Mouse (Mus musculus) limb, embryonic 11.5 days (tissue): Measurements from ENCODE around the gene Sppl3. TPM values are rescaled to one million over a fixed set of nuclear protein-coding genes. Genes with fewer than 3 reads are reported as not detected.

Experiments used
- ATAC-seq: fragments of 200-750 bp; cut with Nextera tagmentation; 2 replicates; pipeline ENCODE4 v1.8.0; 2017; ENCODE audit warnings: low read depth; ENCODE audit not compliant: insufficient number of reproducible peaks, low FRiP score, low TSS enrichment
- DNase-seq: peaks from one replicate; pipeline ENCODE4 v3.0.0-alpha.2; 2015; ENCODE audit warnings: low spot score
- H3K27ac ChIP-seq: fragments of 300-500 bp; sonication (generic); replicated peaks from 2 replicates; pipeline ENCODE4 v1.5.1; 2014; ENCODE audit warnings: low read depth, mild to moderate bottlenecking, low read length
- H3K27me3 ChIP-seq: fragments of 300-500 bp; sonication (generic); 2 replicates; pipeline ENCODE4 v1.6.1; 2014; ENCODE audit warnings: mild to moderate bottlenecking, low read length, mixed read lengths; ENCODE audit not compliant: control insufficient read depth, insufficient read depth
- H3K36me3 ChIP-seq: fragments of 300-500 bp; sonication (generic); 2 replicates; pipeline ENCODE4 v1.6.1; 2014; ENCODE audit warnings: mild to moderate bottlenecking, low read length, moderate library complexity, mixed read lengths; ENCODE audit not compliant: control insufficient read depth, insufficient read depth
- H3K4me1 ChIP-seq: fragments of 300-500 bp; sonication (generic); 2 replicates; pipeline ENCODE4 v1.6.1; 2014; ENCODE audit warnings: low read length, mixed read lengths; ENCODE audit not compliant: control insufficient read depth, insufficient read depth
- H3K4me2 ChIP-seq: fragments of 300-500 bp; sonication (generic); 2 replicates; pipeline ENCODE4 v1.6.1; 2014; ENCODE audit warnings: low read depth, mild to moderate bottlenecking, moderate library complexity; ENCODE audit not compliant: severe bottlenecking
- H3K4me3 ChIP-seq: fragments of 300-500 bp; sonication (generic); 2 replicates; pipeline ENCODE4 v1.5.1; 2014; ENCODE audit warnings: low read depth, low read length
- H3K9ac ChIP-seq: fragments of 300-500 bp; sonication (generic); 2 replicates; pipeline ENCODE4 v1.6.1; 2014; ENCODE audit warnings: mild to moderate bottlenecking, low read length
- H3K9me3 ChIP-seq: fragments of 300-500 bp; sonication (generic); 2 replicates; pipeline ENCODE4 v1.6.1; 2016; ENCODE audit warnings: low read length; ENCODE audit not compliant: control insufficient read depth
- WGBS: fragments of 180-500 bp; shearing (Covaris S2); extraction: QIAGEN DNeasy Blood & Tissue Kit; methylation state at CpG from one replicate; pipeline ENCODE4 v1.1.7; 2014; 5-methylcytosine and 5-hydroxymethylcytosine counted together
- polyA plus RNA-seq: library from polyadenylated mRNA; unstranded; fragments of >200 nt; fragmentation: Nextera tagmentation; extraction: Ambion mirVana; gene quantifications from 2 replicates; pipeline ENCODE4 v1.2.1, GENCODE M21; 2014

The Sppl3 gene
- polyA plus RNA-seq, 1 experiment from 2014 or later: 30.9 TPM

GRCm38 (mm10) chr5:115031576-115031975 is 20.6 kb downstream of the Sppl3 start:
- Histone ChIP-seq H3K4me1 (no peaks in the 10 kb centered on the region), H3K27ac (no peak overlapping the region), H3K27me3 (no peaks in the 10 kb centered on the region), H3K9me3 (no peaks in the 10 kb centered on the region), H3K9ac (no peak overlapping the region), H3K4me3 (no peak overlapping the region), H3K36me3 (no peaks in the 10 kb centered on the region), H3K4me2 (no peak overlapping the region)
- no peak for DNase-seq
- ATAC-seq: no peak
- WGBS: 88% methylated on average over 5 of the region's 5 CpGs

- Histone ChIP-seq H3K9me3 (no peaks in the 10 kb centered on the region), H3K9ac (no peak overlapping the region), H3K4me2 (no peak overlapping the region), H3K4me3 (no peak overlapping the region), H3K27me3 (no peaks in the 10 kb centered on the region), H3K4me1 (no peaks in the 10 kb centered on the region), H3K36me3 (no peaks in the 10 kb centered on the region), H3K27ac (no peak overlapping the region)
- ATAC-seq (no peak), DNase-seq (no peak)
- WGBS: 99% methylated on average over 2 of the region's 2 CpGs
Observed at GRCm38 (mm10) chr5:115032620-115033019, 21.7 kb downstream of the Sppl3 start.

GRCm38 (mm10) chr5:115035217-115035616 is 24.3 kb downstream of the Sppl3 start:
- Histone ChIP-seq H3K4me2 (no peak overlapping the region), H3K4me1 (no peaks in the 10 kb centered on the region), H3K4me3 (no peak overlapping the region), H3K36me3 (no peaks in the 10 kb centered on the region), H3K9ac (no peak overlapping the region), H3K27ac (no peak overlapping the region), H3K27me3 (no peaks in the 10 kb centered on the region), H3K9me3 (no peaks in the 10 kb centered on the region)
- WGBS: 95% methylated on average over 1 of the region's 1 CpGs
- DNase-seq (no peak), ATAC-seq (no peak)

DNA sequence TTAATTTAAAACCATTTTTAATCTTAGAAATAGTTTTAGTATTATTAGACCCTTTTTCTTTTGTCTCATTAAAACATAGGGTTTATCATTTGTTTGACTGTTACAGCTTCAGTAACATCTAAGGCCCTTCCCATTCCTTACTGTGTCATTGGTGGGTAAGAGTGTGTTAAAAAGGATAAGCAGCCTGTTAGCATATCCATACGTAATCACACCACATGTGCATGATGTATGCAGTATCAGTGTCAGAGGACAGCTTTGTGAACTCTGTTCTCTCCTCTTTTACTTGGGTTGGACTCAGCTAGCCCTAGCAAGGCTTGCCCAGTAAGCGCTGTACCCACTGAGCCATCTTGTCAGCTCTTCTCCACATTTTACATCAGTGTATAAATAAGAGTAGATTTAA is 26.2 kb downstream of the Sppl3 start:
- Histone ChIP-seq H3K27me3 (no peaks in the 10 kb centered on the region), H3K36me3 (no peaks in the 10 kb centered on the region), H3K4me1 (no peaks in the 10 kb centered on the region), H3K4me2 (no peak overlapping the region), H3K9ac (no peak overlapping the region), H3K27ac (no peak overlapping the region), H3K9me3 (no peaks in the 10 kb centered on the region), H3K4me3 (no peak overlapping the region)
- ATAC-seq (no peak), DNase-seq (no peak)
- 91% methylated on average over 2 of the region's 2 CpGs for WGBS

DNA sequence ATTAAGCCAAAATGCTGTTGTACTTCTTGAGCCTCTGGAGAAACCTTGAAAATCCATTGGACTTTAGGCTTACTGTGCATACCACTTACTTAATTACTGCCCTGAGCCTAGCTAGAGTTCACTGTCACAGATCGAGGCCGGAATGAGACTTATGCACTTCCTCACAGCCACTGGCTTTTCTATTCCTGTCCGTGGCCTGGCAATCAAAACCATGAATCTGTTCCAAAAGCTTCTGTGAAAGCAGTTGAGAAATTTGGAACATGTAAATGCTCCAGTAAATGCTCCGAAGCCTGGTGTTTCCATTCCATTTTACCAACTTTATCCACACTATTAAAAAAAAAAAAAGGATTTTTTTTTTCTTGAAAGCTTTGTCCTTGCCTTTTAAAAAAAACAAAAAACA is 29.8 kb downstream of the Sppl3 start:
- 91% methylated on average over 4 of the region's 4 CpGs for WGBS
- no peak for DNase-seq
- no peaks in the 10 kb centered on the region for H3K36me3 ChIP-seq
- no peak overlapping the region for H3K27ac ChIP-seq
- no peak overlapping the region for H3K4me2 ChIP-seq
- H3K27me3 ChIP-seq: no peaks in the 10 kb centered on the region
- H3K4me1 ChIP-seq: no peaks in the 10 kb centered on the region
- no peak overlapping the region for H3K4me3 ChIP-seq
- ATAC-seq: no peak
- H3K9ac ChIP-seq: no peak overlapping the region
- H3K9me3 ChIP-seq: no peaks in the 10 kb centered on the region

- no peak overlapping the region for H3K27ac ChIP-seq
- H3K36me3 ChIP-seq: no peaks in the 10 kb centered on the region
- no peak overlapping the region for H3K4me3 ChIP-seq
- H3K9ac ChIP-seq: no peak overlapping the region
- WGBS: 91% methylated on average over 4 of the region's 4 CpGs
- H3K4me2 ChIP-seq: no peak overlapping the region
- ATAC-seq: no peak
- no peaks in the 10 kb centered on the region for H3K4me1 ChIP-seq
- no peaks in the 10 kb centered on the region for H3K9me3 ChIP-seq
- no peaks in the 10 kb centered on the region for H3K27me3 ChIP-seq
- no peak for DNase-seq
Observed at GRCm38 (mm10) chr5:115043626-115044025, 32.7 kb downstream of the Sppl3 start.

GRCm38 (mm10) chr5:115045146-115045677 is 34.3 kb downstream of the Sppl3 start:
- Histone ChIP-seq H3K4me3 (no peak overlapping the region), H3K27me3 (no peaks in the 10 kb centered on the region), H3K4me2 (no peak overlapping the region), H3K27ac (no peak overlapping the region), H3K4me1 (no peaks in the 10 kb centered on the region), H3K9me3 (no peaks in the 10 kb centered on the region), H3K9ac (no peak overlapping the region), H3K36me3 (no peaks in the 10 kb centered on the region)
- DNase-seq (no peak), ATAC-seq (no peak)
- 83% methylated on average over 2 of the region's 2 CpGs for WGBS

GRCm38 (mm10) chr5:115049692-115050091 is 38.8 kb downstream of the Sppl3 start:
- H3K36me3 ChIP-seq: no peaks in the 10 kb centered on the region
- no peak overlapping the region for H3K9ac ChIP-seq
- 86% methylated on average over 6 of the region's 6 CpGs for WGBS
- no peaks in the 10 kb centered on the region for H3K9me3 ChIP-seq
- H3K4me2 ChIP-seq: no peak overlapping the region
- no peak overlapping the region for H3K27ac ChIP-seq
- no peak overlapping the region for H3K4me3 ChIP-seq
- no peaks in the 10 kb centered on the region for H3K27me3 ChIP-seq
- DNase-seq: no peak
- peaks cover 8% of the 10 kb centered on the region for H3K4me1 ChIP-seq
- ATAC-seq: no peak

- WGBS: 85% methylated on average over 6 of the region's 6 CpGs
- DNase-seq: no peak
- H3K36me3 ChIP-seq: no peaks in the 10 kb centered on the region
- peaks cover 8% of the 10 kb centered on the region for H3K4me1 ChIP-seq
- H3K4me3 ChIP-seq: no peak overlapping the region
- no peaks in the 10 kb centered on the region for H3K9me3 ChIP-seq
- H3K27me3 ChIP-seq: no peaks in the 10 kb centered on the region
- no peak overlapping the region for H3K27ac ChIP-seq
- ATAC-seq: no peak
- H3K4me2 ChIP-seq: no peak overlapping the region
- no peak overlapping the region for H3K9ac ChIP-seq
Observed at GRCm38 (mm10) chr5:115050776-115051175, 39.8 kb downstream of the Sppl3 start.
